ENCODE assay signal across 10 mouse cellular contexts in genomic region chr11:3370162-3370561, GRCm38 (mm10). TPM values are rescaled to one million over a fixed set of nuclear protein-coding genes. Genes with fewer than 3 reads are reported as not detected.
DNase-seq lines count a peak whose midpoint lies in the region; ATAC-seq and TF ChIP-seq lines count a peak whose summit lies in the region.
"Had no signal": no experiment of that assay in that cellular context is flagged by ENCODE, and none has a peak within 500 bp of the region (broad histone marks: within the 10 kb centered on the region; RNA-seq: fewer than 3 reads in every experiment).

No protein-coding gene starts in this region.

- no peaks in the 10 kb centered on the region for H3K27me3 ChIP-seq in kidney, embryonic 16.5 days (ENCODE audit: insufficient read depth, low read length)
- no peaks in the 10 kb centered on the region for H3K27me3 ChIP-seq in embryonic facial prominence, embryonic 13.5 days
- no peaks in the 10 kb centered on the region for H3K27me3 ChIP-seq in hindbrain, postnatal 0 days (ENCODE audit: insufficient read depth, low read length)
- no peaks in the 10 kb centered on the region for H3K27me3 ChIP-seq in neural tube, embryonic 13.5 days

- DNase-seq in kidney, adult 11 months, result no peak
- no peak for DNase-seq in hindbrain, postnatal 0 days (ENCODE audit: low spot score)
- no peak for DNase-seq in left cerebral cortex, adult 11 months (ENCODE audit: low spot score)
- no peak for DNase-seq in retina, embryonic 14.5 days (ENCODE audit: low spot score)
- DNase-seq in frontal cortex, postnatal 36 days (ENCODE audit: low spot score in 2 of 2), result no peak
- DNase-seq: retina, postnatal 1 day had no signal

- 84% methylated on average over 2 of the region's 2 CpGs for WGBS in kidney, embryonic 16.5 days
- 64% methylated on average over 2 of the region's 2 CpGs for WGBS in embryonic facial prominence, embryonic 13.5 days
- WGBS in hindbrain, postnatal 0 days, result 71% methylated on average over 2 of the region's 2 CpGs
- WGBS in neural tube, embryonic 13.5 days, result 74% methylated on average over 2 of the region's 2 CpGs

- no peak for ATAC-seq in kidney, embryonic 16.5 days (ENCODE audit: low FRiP score, low TSS enrichment)
- ATAC-seq in embryonic facial prominence, embryonic 13.5 days (ENCODE audit: insufficient number of reproducible peaks, insufficient read depth, low FRiP score, low TSS enrichment, low read depth), result no peak
- ATAC-seq in hindbrain, postnatal 0 days, result no peak
- no peak for ATAC-seq in neural tube, embryonic 13.5 days (ENCODE audit: low read depth)

- H3K36me3 ChIP-seq in kidney, embryonic 16.5 days (ENCODE audit: insufficient read depth, low read length), result no peaks in the 10 kb centered on the region
- no peaks in the 10 kb centered on the region for H3K36me3 ChIP-seq in embryonic facial prominence, embryonic 13.5 days
- no peaks in the 10 kb centered on the region for H3K36me3 ChIP-seq in hindbrain, postnatal 0 days (ENCODE audit: insufficient read depth, low read length)
- H3K36me3 ChIP-seq in neural tube, embryonic 13.5 days, result no peaks in the 10 kb centered on the region

- H3K27ac ChIP-seq in kidney, embryonic 16.5 days (ENCODE audit: low read length), result no peak overlapping the region
- H3K27ac ChIP-seq in embryonic facial prominence, embryonic 13.5 days, result peak overlapping the region; percentile 75
- peak overlapping the region; percentile 87; the same call in 1 of the 2 replicates for H3K27ac ChIP-seq in hindbrain, postnatal 0 days
- H3K27ac ChIP-seq in neural tube, embryonic 13.5 days (replicated peaks), result peak overlapping the region; percentile 96; the same call in 1 of the 2 replicates
- H3K27ac ChIP-seq: liver, embryonic 14.5 days had no signal

- peak overlapping the region; percentile 63; the same call in 1 of the 2 replicates for H3K9ac ChIP-seq in kidney, embryonic 16.5 days (replicated peaks; ENCODE audit: low read length)
- peak overlapping the region; percentile 79 for H3K9ac ChIP-seq in embryonic facial prominence, embryonic 13.5 days
- peak overlapping the region; percentile 71 for H3K9ac ChIP-seq in hindbrain, postnatal 0 days (replicated peaks; ENCODE audit: low read length)
- H3K9ac ChIP-seq in neural tube, embryonic 13.5 days, result peak overlapping the region; percentile 90
- H3K9ac ChIP-seq: liver, embryonic 14.5 days had no signal

- TF ChIP-seq CTCF in hindbrain, postnatal 0 days (IDR thresholded peaks at IDR 0.05; ENCODE audit: low read depth), result no peak

- H3K4me2 ChIP-seq in kidney, embryonic 16.5 days (replicated peaks; ENCODE audit: low read depth, low read length), result peak overlapping the region; percentile 89; the same call in 1 of the 2 replicates
- peak overlapping the region; percentile 94 for H3K4me2 ChIP-seq in embryonic facial prominence, embryonic 13.5 days
- peak overlapping the region; percentile 87 for H3K4me2 ChIP-seq in hindbrain, postnatal 0 days (ENCODE audit: low read depth, low read length)
- H3K4me2 ChIP-seq in neural tube, embryonic 13.5 days, result peak overlapping the region; percentile 79

- peak overlapping the region; percentile 60; the same call in 1 of the 2 replicates for H3K4me3 ChIP-seq in kidney, embryonic 16.5 days (ENCODE audit: low read length)
- H3K4me3 ChIP-seq in embryonic facial prominence, embryonic 13.5 days, result peak overlapping the region; percentile 60
- H3K4me3 ChIP-seq in hindbrain, postnatal 0 days (ENCODE audit: low read length), result peak overlapping the region; percentile 62
- H3K4me3 ChIP-seq in neural tube, embryonic 13.5 days, result peak overlapping the region; percentile 73

- peaks cover 45% of the 10 kb centered on the region for H3K4me1 ChIP-seq in kidney, embryonic 16.5 days (ENCODE audit: insufficient read depth, low read length)
- H3K4me1 ChIP-seq in embryonic facial prominence, embryonic 13.5 days, result peaks cover 65% of the 10 kb centered on the region
- peaks cover 21% of the 10 kb centered on the region for H3K4me1 ChIP-seq in hindbrain, postnatal 0 days (ENCODE audit: insufficient read depth, low read length)
- peaks cover 76% of the 10 kb centered on the region for H3K4me1 ChIP-seq in neural tube, embryonic 13.5 days (replicated peaks)

- H3K9me3 ChIP-seq in kidney, embryonic 16.5 days (ENCODE audit: low read length), result no peaks in the 10 kb centered on the region
- no peaks in the 10 kb centered on the region for H3K9me3 ChIP-seq in embryonic facial prominence, embryonic 13.5 days
- H3K9me3 ChIP-seq in hindbrain, postnatal 0 days (ENCODE audit: low read length), result no peaks in the 10 kb centered on the region
- H3K9me3 ChIP-seq in neural tube, embryonic 13.5 days, result no peaks in the 10 kb centered on the region

RNA-seq across cellular contexts. Expression of gene Limk2, which starts 38.8 kb away (rescaled TPM):
- polyA plus RNA-seq in kidney, embryonic 16.5 days (2015; fragmentation: Nextera tagmentation; extraction: Ambion mirVana), result 45.8 and 49.5 TPM in 2 replicates
- 80.5 and 84.3 TPM in 2 replicates for polyA plus RNA-seq in embryonic facial prominence, embryonic 13.5 days (2015; fragmentation: Nextera tagmentation; extraction: Ambion mirVana)
- 206 and 235 TPM in 2 replicates for total RNA-seq in hindbrain, postnatal 0 days (2014; rRNA removed)
- polyA plus RNA-seq in hindbrain, postnatal 0 days (2015; fragmentation: Nextera tagmentation; extraction: Ambion mirVana), result 110 and 113 TPM in 2 replicates
- polyA plus RNA-seq in neural tube, embryonic 13.5 days (2015; fragmentation: Nextera tagmentation; extraction: Ambion mirVana), result 128 and 143 TPM in 2 replicates

RNA-seq across cellular contexts. Expression of gene Pik3ip1, which starts 40.0 kb away (rescaled TPM):
- 10.5 and 12.5 TPM in 2 replicates for polyA plus RNA-seq in kidney, embryonic 16.5 days (2015; fragmentation: Nextera tagmentation; extraction: Ambion mirVana)
- polyA plus RNA-seq in embryonic facial prominence, embryonic 13.5 days (2015; fragmentation: Nextera tagmentation; extraction: Ambion mirVana), result 12.8 and 14.6 TPM in 2 replicates
- total RNA-seq in hindbrain, postnatal 0 days (2014; rRNA removed), result 34.3 and 40.9 TPM in 2 replicates
- 41.6 and 45.4 TPM in 2 replicates for polyA plus RNA-seq in hindbrain, postnatal 0 days (2015; fragmentation: Nextera tagmentation; extraction: Ambion mirVana)
- polyA plus RNA-seq in neural tube, embryonic 13.5 days (2015; fragmentation: Nextera tagmentation; extraction: Ambion mirVana), result 26.5 and 29.7 TPM in 2 replicates
